Mouse (Mus musculus) forebrain, embryonic 11.5 days (tissue): Measurements from ENCODE around the gene Gngt2. TPM values are rescaled to one million over a fixed set of nuclear protein-coding genes. Genes with fewer than 3 reads are reported as not detected.
"Not testable (repeated sequence)": the region's sequence is repeated elsewhere in the genome, so short reads cannot be mapped to it uniquely, and the experiment has no call there.

Experiments
- ATAC-seq: fragments of 200-750 bp; cut with Nextera tagmentation; replicated peaks from 2 replicates; pipeline ENCODE4 v1.8.0; 2017; ENCODE audit warnings: moderate TSS enrichment; ENCODE audit not compliant: low FRiP score
- DNase-seq: peaks from one replicate; pipeline ENCODE4 v3.0.0-alpha.2; 2017; ENCODE audit warnings: low spot score
- H3K27ac ChIP-seq: fragments of 300-500 bp; sonication (generic); 2 replicates; pipeline ENCODE4 v1.5.1; 2014; ENCODE audit warnings: low read depth, low read length
- H3K27me3 ChIP-seq: fragments of 300-500 bp; sonication (generic); 2 replicates; pipeline ENCODE4 v1.6.1; 2014; ENCODE audit warnings: mild to moderate bottlenecking, low read length, mixed read lengths; ENCODE audit not compliant: control insufficient read depth, insufficient read depth
- H3K36me3 ChIP-seq: fragments of 300-500 bp; sonication (generic); 2 replicates; pipeline ENCODE4 v1.6.1; 2014; ENCODE audit warnings: mild to moderate bottlenecking, low read length, moderate library complexity, mixed read lengths; ENCODE audit not compliant: control insufficient read depth, insufficient read depth
- H3K4me1 ChIP-seq: fragments of 300-500 bp; sonication (generic); replicated peaks from 2 replicates; pipeline ENCODE4 v1.6.1; 2014; ENCODE audit warnings: low read length, mixed read lengths; ENCODE audit not compliant: control insufficient read depth, insufficient read depth
- H3K4me2 ChIP-seq: fragments of 300-500 bp; sonication (generic); 2 replicates; pipeline ENCODE4 v1.6.1; 2014; ENCODE audit warnings: low read depth, mild to moderate bottlenecking, low read length, moderate library complexity, mixed read lengths; ENCODE audit not compliant: severe bottlenecking
- H3K4me3 ChIP-seq: fragments of 300-500 bp; sonication (generic); 2 replicates; pipeline ENCODE4 v1.5.1; 2014; ENCODE audit warnings: low read depth, low read length
- H3K9ac ChIP-seq: fragments of 300-500 bp; sonication (generic); 2 replicates; pipeline ENCODE4 v1.6.1; 2014; ENCODE audit warnings: low read length
- H3K9me3 ChIP-seq: fragments of 300-500 bp; sonication (generic); 2 replicates; pipeline ENCODE4 v1.6.1; 2016; ENCODE audit warnings: low read length, mixed read lengths; ENCODE audit not compliant: control insufficient read depth
- WGBS: fragments of 180-500 bp; shearing (Covaris S2); extraction: QIAGEN DNeasy Blood & Tissue Kit; methylation state at CpG from one replicate; pipeline ENCODE4 v1.1.7; 2014; 5-methylcytosine and 5-hydroxymethylcytosine counted together
- polyA plus RNA-seq: library from polyadenylated mRNA; unstranded; fragments of >200 nt; fragmentation: Nextera tagmentation; extraction: Ambion mirVana; gene quantifications from 2 replicates; pipeline ENCODE4 v1.2.1, GENCODE M21; 2014

The Gngt2 gene
- polyA plus RNA-seq, 1 experiment from 2014 or later: 5.1 TPM

DNA sequence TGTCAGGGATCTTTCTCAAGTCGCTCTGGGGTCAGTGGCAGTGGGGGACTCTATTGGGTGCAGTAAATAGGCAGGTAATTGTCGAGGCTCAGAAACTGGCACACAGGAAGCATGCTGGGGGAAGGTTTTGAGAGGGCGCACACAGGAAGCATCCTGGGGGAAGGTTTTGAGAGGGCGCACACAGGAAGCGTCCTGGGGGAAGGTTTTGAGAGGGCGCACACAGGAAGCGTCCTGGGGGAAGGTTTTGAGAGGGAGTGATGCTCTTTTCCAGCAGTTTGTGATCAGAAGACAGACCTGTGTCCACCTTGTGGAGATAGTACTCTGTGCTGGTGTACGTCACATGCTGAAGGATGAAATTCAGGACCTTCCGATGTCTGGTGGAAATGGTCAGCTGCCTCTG is 38.8 kb downstream of the Gngt2 start:
- H3K4me2 ChIP-seq: no peak overlapping the region
- no peak for ATAC-seq
- DNase-seq: no peak
- H3K27me3 ChIP-seq: no peaks in the 10 kb centered on the region
- no peak overlapping the region for H3K27ac ChIP-seq
- WGBS: 28% methylated on average over 9 of the region's 9 CpGs
- no peaks in the 10 kb centered on the region for H3K9me3 ChIP-seq
- H3K9ac ChIP-seq: no peak overlapping the region
- no peaks in the 10 kb centered on the region for H3K4me1 ChIP-seq
- H3K4me3 ChIP-seq: no peak overlapping the region
- H3K36me3 ChIP-seq: no peaks in the 10 kb centered on the region

- H3K4me2 ChIP-seq: no peak overlapping the region
Measured at GRCm38 (mm10) chr11:95876296-95876695, 39.3 kb downstream of the Gngt2 start.

GRCm38 (mm10) chr11:95879861-95880260 is 42.8 kb downstream of the Gngt2 start:
- not testable (repeated sequence) for H3K4me2 ChIP-seq, H3K36me3 ChIP-seq, DNase-seq, ATAC-seq, H3K4me3 ChIP-seq, H3K9me3 ChIP-seq, H3K27ac ChIP-seq, H3K27me3 ChIP-seq, H3K9ac ChIP-seq, H3K4me1 ChIP-seq
- 85% methylated on average over 2 of the region's 2 CpGs for WGBS

More at GRCm38 (mm10) chr11:95876296-95876695, 39.3 kb downstream of the Gngt2 start:
- Histone ChIP-seq H3K9me3 (no peaks in the 10 kb centered on the region), H3K9ac (no peak overlapping the region), H3K36me3 (no peaks in the 10 kb centered on the region), H3K4me3 (no peak overlapping the region), H3K27ac (no peak overlapping the region), H3K4me1 (no peaks in the 10 kb centered on the region), H3K27me3 (no peaks in the 10 kb centered on the region)
- DNase-seq (peak; percentile 88), ATAC-seq (no peak)
- WGBS: 17% methylated on average over 7 of the region's 7 CpGs

DNA sequence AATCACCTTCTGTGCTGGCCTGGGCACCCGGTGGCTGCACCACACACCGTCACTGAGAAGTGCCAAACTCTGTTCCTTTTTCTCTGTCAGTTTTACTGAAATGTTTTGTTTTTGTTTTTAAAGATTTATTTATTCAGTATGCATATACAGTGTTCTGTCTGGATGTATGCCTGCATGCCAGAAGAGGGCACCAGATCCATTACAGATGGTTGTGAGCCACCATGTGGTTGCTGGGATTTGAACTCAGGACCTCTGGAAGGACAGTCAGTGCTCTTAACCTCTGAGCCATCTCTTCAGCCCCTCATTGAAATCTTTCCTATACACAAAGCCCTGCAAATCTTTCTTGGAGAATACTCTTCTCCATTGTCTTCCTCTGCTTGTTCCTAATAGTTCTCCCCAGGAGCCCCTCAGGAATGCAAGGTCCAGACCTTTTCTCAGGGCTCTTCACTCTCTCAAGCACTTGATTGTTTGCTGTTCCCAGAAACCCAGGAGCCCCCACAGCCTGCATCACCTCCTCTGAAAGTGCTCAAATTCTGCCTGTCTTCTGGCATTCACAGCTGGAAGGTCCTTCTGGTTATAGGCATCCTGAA is 53.5 kb downstream of the Gngt2 start:
- 79% methylated on average over 2 of the region's 2 CpGs for WGBS
- Histone ChIP-seq H3K27me3 (no peaks in the 10 kb centered on the region), H3K4me3 (no peak overlapping the region), H3K27ac (no peak overlapping the region), H3K4me2 (no peak overlapping the region), H3K9ac (no peak overlapping the region), H3K4me1 (no peaks in the 10 kb centered on the region), H3K9me3 (no peaks in the 10 kb centered on the region), H3K36me3 (no peaks in the 10 kb centered on the region)
- DNase-seq: no peak
- no peak for ATAC-seq

Other genes with a start within 250 kb of the Gngt2 start
- gene Ngfr, start 249.5 kb upstream of the Gngt2 start, polyA plus RNA-seq: 10.5 and 11.5 TPM in 2 replicates
- 198 and 205 TPM in 2 replicates for gene Phb, start 170.3 kb upstream of the Gngt2 start, polyA plus RNA-seq
- gene Zfp652, start 124.5 kb upstream of the Gngt2 start, polyA plus RNA-seq: 11.9 and 13.9 TPM in 2 replicates
- gene B130006D01Rik, start 113.6 kb upstream of the Gngt2 start, polyA plus RNA-seq: 1.4 and 2.2 TPM in 2 replicates
- gene Phospho1, start 12.7 kb upstream of the Gngt2 start, polyA plus RNA-seq: 0.51 TPM in 1 of 2 replicates, not detected in the other
- 0.97 and 1.1 TPM in 2 replicates for gene Abi3, start 5.3 kb downstream of the Gngt2 start, polyA plus RNA-seq
- gene B4galnt2, start 77.7 kb downstream of the Gngt2 start, polyA plus RNA-seq: 0.25 TPM in 1 of 2 replicates, not detected in the other
- 109 and 114 TPM in 2 replicates for gene Igf2bp1, start 168.7 kb downstream of the Gngt2 start, polyA plus RNA-seq
- gene Gip, start 187.3 kb downstream of the Gngt2 start, polyA plus RNA-seq: not detected in 2 replicates
- gene Snf8, start 197.7 kb downstream of the Gngt2 start, polyA plus RNA-seq: 39.4 and 41.4 TPM in 2 replicates
- gene Ube2z, start 228.2 kb downstream of the Gngt2 start, polyA plus RNA-seq: 22.8 and 26.1 TPM in 2 replicates
- 440 and 449 TPM in 2 replicates for gene Atp5g1, start 238.5 kb downstream of the Gngt2 start, polyA plus RNA-seq